Mouse (Mus musculus) embryonic fibroblast, embryonic 13.5 days (primary cell): ENCODE measurements around the gene Sfr1. TPM values are rescaled to one million over a fixed set of nuclear protein-coding genes. Genes with fewer than 3 reads are reported as not detected.

Experiments
- H3K27ac ChIP-seq: 2 replicates; pipeline ENCODE4 v1.5.1; 2012; ENCODE audit warnings: low read length, control low read depth, inconsistent platforms; ENCODE audit not compliant: insufficient read depth
- H3K4me1 ChIP-seq: 2 replicates; pipeline ENCODE4 v1.6.1; 2011; ENCODE audit warnings: low read length; ENCODE audit not compliant: control insufficient read depth, insufficient read depth
- H3K4me3 ChIP-seq: 2 replicates; pipeline ENCODE4 v1.5.1; 2011; ENCODE audit warnings: mild to moderate bottlenecking, control low read depth, low read length; ENCODE audit not compliant: insufficient read depth
- CTCF ChIP-seq: IDR thresholded peaks from 2 replicates; pipeline ENCODE4 v1.5.1; 2011; ENCODE audit warnings: mild to moderate bottlenecking, control low read depth, low read length, moderate library complexity, borderline replicate concordance; ENCODE audit not compliant: insufficient read depth
- POLR2A ChIP-seq: IDR thresholded peaks from 2 replicates; pipeline ENCODE4 v1.6.1; 2011; ENCODE audit warnings: low read depth, mild to moderate bottlenecking, control low read depth, low read length, moderate library complexity
- polyA plus RNA-seq: library from polyadenylated mRNA; stranded (reverse); fragments of >200 nt; gene quantifications from 2 replicates; pipeline ENCODE4 v1.2.4, GENCODE M21; 2011; ENCODE audit warnings: low read depth; ENCODE audit not compliant: missing spikeins, insufficient read length

The Sfr1 gene
- polyA plus RNA-seq, 1 experiment, result 217 TPM

GRCm38 (mm10) chr19:47705080-47705771 is 26.3 kb upstream of the Sfr1 start:
- Histone ChIP-seq H3K4me3 (no peak overlapping the region), H3K4me1 (no peaks in the 10 kb centered on the region; the same call in 1 of the 2 replicates), H3K27ac (no peak overlapping the region)
- TF ChIP-seq CTCF (no peak), POLR2A (no peak)

- no peak overlapping the region for H3K27ac ChIP-seq
- no peaks in the 10 kb centered on the region for H3K4me1 ChIP-seq
- TF ChIP-seq POLR2A, result no peak
- TF ChIP-seq CTCF, result no peak
- no peak overlapping the region for H3K4me3 ChIP-seq
Measured at GRCm38 (mm10) chr19:47705772-47706309, 25.6 kb upstream of the Sfr1 start.

DNA sequence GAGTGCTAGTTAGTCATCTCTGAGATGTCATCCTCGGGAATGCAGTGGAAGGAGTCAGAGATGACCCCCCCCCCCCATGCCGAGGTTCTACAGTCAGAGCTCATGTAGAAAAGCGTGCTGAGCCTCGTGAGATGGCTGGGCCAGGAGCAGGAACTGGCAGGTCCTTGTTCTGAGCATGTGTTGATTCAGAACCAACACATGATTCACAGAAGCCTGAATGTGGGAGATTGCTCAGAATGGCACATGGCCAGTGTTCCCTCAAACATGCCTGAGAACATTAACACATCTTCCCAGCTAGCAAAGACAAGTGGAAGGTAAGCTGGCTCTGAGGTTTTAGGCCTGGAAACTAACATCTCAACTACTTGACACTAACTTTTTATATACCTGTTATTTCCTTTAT is 21.1 kb upstream of the Sfr1 start:
- Histone ChIP-seq H3K4me1 (no peaks in the 10 kb centered on the region; the same call in 1 of the 2 replicates), H3K4me3 (no peak overlapping the region), H3K27ac (no peak overlapping the region)
- no peak for TF ChIP-seq POLR2A
- TF ChIP-seq CTCF, result no peak

GRCm38 (mm10) chr19:47713457-47713856 is 18.0 kb upstream of the Sfr1 start:
- TF ChIP-seq CTCF (no peak), POLR2A (no peak)
- no peaks in the 10 kb centered on the region; the same call in 1 of the 2 replicates for H3K4me1 ChIP-seq
- H3K4me3 ChIP-seq, result no peak overlapping the region
- H3K27ac ChIP-seq, result no peak overlapping the region

DNA sequence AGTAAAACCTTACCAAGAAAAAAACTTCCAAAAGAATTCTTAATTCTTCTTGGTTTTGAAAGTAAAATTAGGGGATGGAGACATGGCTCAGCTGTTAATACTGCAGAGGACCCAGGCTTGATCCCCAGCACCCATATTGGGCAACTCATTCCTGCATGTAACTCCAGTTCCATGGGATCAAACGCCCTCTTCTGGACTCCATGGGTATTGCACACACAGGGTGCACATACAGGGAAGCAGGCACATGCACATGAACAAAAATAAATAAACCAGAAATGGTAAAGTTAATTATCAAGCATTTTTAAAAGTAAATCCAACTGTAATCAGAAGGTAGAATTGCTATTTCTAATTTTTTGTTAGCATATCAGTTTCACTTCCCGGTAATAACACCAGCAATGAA is 15.3 kb upstream of the Sfr1 start:
- no peaks in the 10 kb centered on the region; the same call in 1 of the 2 replicates for H3K4me1 ChIP-seq
- no peak overlapping the region for H3K4me3 ChIP-seq
- no peak overlapping the region for H3K27ac ChIP-seq
- TF ChIP-seq CTCF (no peak), POLR2A (no peak)

DNA sequence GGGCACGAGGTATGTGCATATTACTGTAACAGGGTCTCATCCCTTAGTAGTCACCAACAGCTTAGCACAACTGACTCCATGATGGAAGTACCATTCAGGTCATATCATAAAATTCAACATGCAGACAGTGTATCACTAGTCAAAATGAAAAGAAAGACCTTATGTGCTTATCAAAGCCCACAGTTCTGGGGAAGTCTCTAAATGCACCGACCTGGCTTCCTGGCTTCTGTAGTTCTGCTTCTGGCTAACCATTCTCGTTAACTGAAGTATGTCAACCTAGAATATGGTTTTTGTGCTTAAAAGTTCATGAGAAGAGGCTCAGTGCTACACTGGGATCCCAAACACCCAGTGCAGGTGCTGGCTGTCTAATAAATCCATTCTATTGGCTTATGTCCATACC is 12.3 kb upstream of the Sfr1 start:
- H3K27ac ChIP-seq, result no peak overlapping the region
- H3K4me3 ChIP-seq, result no peak overlapping the region
- TF ChIP-seq CTCF (no peak), POLR2A (no peak)
- H3K4me1 ChIP-seq, result no peaks in the 10 kb centered on the region

DNA sequence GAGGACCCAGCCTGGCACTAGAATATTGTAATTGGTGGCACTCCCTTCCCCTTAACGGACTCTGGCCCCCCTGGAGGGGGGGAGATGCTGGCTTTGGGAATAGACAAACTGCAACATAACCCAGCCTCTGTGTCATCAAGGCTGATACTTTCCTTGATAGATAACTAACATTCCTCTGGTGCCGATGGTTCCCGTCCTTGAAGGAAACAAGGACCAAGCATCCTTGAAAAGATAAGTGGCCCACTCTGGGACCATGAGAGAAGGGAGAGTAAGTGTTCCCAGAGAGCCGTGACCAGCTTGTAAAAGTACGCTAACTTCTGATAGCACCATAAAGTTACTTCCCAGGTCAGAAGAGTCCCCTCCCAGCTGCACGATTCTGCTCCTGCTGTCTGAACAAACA is 9.0 kb upstream of the Sfr1 start:
- H3K4me3 ChIP-seq, result no peak overlapping the region
- no peaks in the 10 kb centered on the region for H3K4me1 ChIP-seq
- H3K27ac ChIP-seq, result no peak overlapping the region
- TF ChIP-seq CTCF, result no peak
- no peak for TF ChIP-seq POLR2A

DNA sequence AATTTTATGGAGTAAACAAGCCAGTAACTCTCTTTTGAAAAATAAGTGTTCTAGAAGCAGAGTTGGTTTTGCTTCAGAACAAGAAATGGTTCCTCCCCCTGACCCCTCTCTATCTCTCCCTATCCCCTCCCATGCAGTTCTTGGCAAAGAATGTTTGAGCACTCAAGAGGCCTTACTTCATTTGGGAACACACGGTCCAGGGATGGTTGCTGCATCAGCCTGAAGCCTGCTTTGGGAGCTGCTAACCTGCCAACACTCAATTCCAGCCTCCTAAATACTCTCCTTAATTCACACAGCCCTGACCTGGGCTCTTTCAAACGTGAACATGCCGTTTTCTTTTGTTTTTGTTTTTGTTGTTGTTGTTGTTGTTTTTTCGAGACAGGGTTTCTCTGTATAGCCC is 6.6 kb upstream of the Sfr1 start:
- no peak overlapping the region for H3K27ac ChIP-seq
- no peak overlapping the region for H3K4me3 ChIP-seq
- H3K4me1 ChIP-seq, result peaks cover 2% of the 10 kb centered on the region; the same call in 1 of the 2 replicates
- no peak for TF ChIP-seq POLR2A
- TF ChIP-seq CTCF, result no peak

DNA sequence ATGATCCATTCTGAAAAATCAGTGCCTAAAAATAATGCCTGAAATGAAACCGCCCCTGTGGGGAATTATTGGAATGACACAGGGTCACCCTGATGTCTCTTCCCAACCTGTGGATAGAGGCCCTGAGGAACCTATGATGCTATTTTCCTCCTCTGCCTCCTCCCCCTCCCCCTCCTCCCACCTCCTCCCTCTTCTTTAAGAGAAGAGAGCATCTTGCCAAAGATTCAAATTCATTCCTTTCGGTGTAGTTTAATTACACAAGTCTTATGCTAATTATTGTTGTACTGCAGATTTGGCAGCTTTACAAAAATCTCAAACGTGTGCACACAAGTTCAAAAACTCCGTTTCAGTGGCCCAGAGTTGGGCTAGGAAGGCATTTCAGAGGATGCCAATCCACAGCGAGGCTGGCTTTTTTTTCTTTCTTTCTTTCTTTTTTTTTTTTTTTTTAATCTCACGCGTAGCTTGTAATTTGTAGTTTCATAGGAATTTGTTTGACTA is 5.8 kb upstream of the Sfr1 start:
- Histone ChIP-seq H3K27ac (no peak overlapping the region), H3K4me1 (peaks cover 2% of the 10 kb centered on the region; the same call in 1 of the 2 replicates), H3K4me3 (no peak overlapping the region)
- TF ChIP-seq POLR2A (no peak), CTCF (no peak)

- peak overlapping the region; percentile 98 for H3K27ac ChIP-seq
Measured at GRCm38 (mm10) chr19:47730691-47731070, 801 bp upstream of the Sfr1 start.

More at GRCm38 (mm10) chr19:47730691-47731070, 801 bp upstream of the Sfr1 start:
- Histone ChIP-seq H3K4me1 (peaks cover 7% of the 10 kb centered on the region), H3K4me3 (peak overlapping the region; percentile 39)
- TF ChIP-seq POLR2A (0 out of 2 replicates have a peak, but pooled peaks have one; percentile 35), CTCF (no peak)
